Mouse (Mus musculus): ENCODE data around the gene Cntrob. TPM values are rescaled to one million over a fixed set of nuclear protein-coding genes. Genes with fewer than 3 reads are reported as not detected.

Cntrob gene
- 7.5 and 15.5 TPM in 2 replicates for total RNA-seq (2014; rRNA removed; ENCODE audit: low replicate concordance)
- 6.9 and 8.4 TPM in 2 replicates for polyA plus RNA-seq (2015; fragmentation: Nextera tagmentation; extraction: Ambion mirVana)

DNA sequence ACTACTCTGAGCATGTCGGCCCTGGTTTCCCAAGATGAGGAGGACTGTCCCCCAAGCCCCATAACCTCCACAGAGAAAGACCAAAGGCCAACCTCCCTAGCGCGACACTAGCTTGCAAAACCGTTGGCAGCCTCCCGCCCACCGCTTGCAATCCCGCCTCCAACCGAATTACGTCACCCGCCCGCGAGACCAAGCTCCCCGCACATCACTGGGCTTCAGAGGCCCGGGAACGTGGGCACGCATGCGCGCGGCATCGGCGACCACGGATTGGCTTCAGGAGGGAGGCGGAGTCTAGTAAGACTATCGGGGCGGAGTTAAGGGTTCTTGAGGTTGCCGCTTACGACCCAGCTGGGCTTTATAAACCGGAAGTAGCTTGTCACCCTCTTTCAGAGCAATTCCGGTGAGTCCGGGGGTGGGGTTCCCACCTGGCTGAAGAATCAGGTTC lies at the start of gene Cntrob, which contains the start of gene Trappc1:
Gene Cntrob, minus strand, starts transcription at position 109 of the 445 bp plus-strand sequence.
Gene Trappc1, plus strand, starts transcription at position 314 of the 445 bp plus-strand sequence.
- peak within 1 kb of the TSS; percentile 71 for H3K9ac ChIP-seq (replicated peaks; ENCODE audit: low read depth, low read length)
- WGBS = under 1% methylated on average over 30 of the region's 30 CpGs
- H3K36me3 ChIP-seq (replicated peaks; ENCODE audit: control insufficient read depth, insufficient read depth, low read length) = peaks cover 15% of the 10 kb centered on the region
- H3K4me3 ChIP-seq (ENCODE audit: low read depth, low read length) = peak within 1 kb of the TSS; percentile 57
- DNase-seq (ENCODE audit: low spot score) = peak; percentile 100
- H3K9me3 ChIP-seq (replicated peaks; ENCODE audit: control insufficient read depth, low read length) = no peaks in the 10 kb centered on the region
- ATAC-seq (ENCODE audit: insufficient read depth, low read depth) = peak; percentile 95
- H3K4me1 ChIP-seq (ENCODE audit: control insufficient read depth, insufficient read depth) = peaks cover 34% of the 10 kb centered on the region; the same call in 1 of the 2 replicates
- H3K27me3 ChIP-seq (ENCODE audit: control insufficient read depth, insufficient read depth, low read length) = peaks cover 6% of the 10 kb centered on the region; the same call in 1 of the 2 replicates
- no peak for TF ChIP-seq CTCF (IDR thresholded peaks at IDR 0.05; ENCODE audit: low read depth)
- TF ChIP-seq EP300 (IDR thresholded peaks at IDR 0.05; ENCODE audit: low read depth) = no peak
- peak within 1 kb of the TSS; percentile 85 for H3K4me2 ChIP-seq (ENCODE audit: low read depth, low read length)
- peak within 1 kb of the TSS; percentile 77 for H3K27ac ChIP-seq (ENCODE audit: low read depth)

- peaks cover 7% of the 10 kb centered on the region for H3K4me1 ChIP-seq (ENCODE audit: control insufficient read depth, insufficient read depth)
- H3K4me3 ChIP-seq (ENCODE audit: low read depth, low read length) = no peak overlapping the region
- WGBS = 56% methylated on average over 3 of the region's 3 CpGs
- no peaks in the 10 kb centered on the region for H3K27me3 ChIP-seq (ENCODE audit: control insufficient read depth, insufficient read depth, low read length)
- no peak overlapping the region for H3K4me2 ChIP-seq (ENCODE audit: low read depth, low read length)
- H3K9me3 ChIP-seq (replicated peaks; ENCODE audit: control insufficient read depth, low read length) = no peaks in the 10 kb centered on the region
- H3K36me3 ChIP-seq (replicated peaks; ENCODE audit: control insufficient read depth, insufficient read depth, low read length) = 0 out of 2 replicates have a peak, but pooled peaks cover 6% of the 10 kb centered on the region
- ATAC-seq (ENCODE audit: insufficient read depth, low read depth) (no peak), DNase-seq (ENCODE audit: low spot score) (no peak)
- H3K9ac ChIP-seq (replicated peaks; ENCODE audit: low read depth, low read length) = no peak overlapping the region
- no peak overlapping the region for H3K27ac ChIP-seq (ENCODE audit: low read depth)
- TF ChIP-seq CTCF (IDR thresholded peaks at IDR 0.05; ENCODE audit: low read depth) (peak; percentile 35; the same call in 1 of the 2 replicates), EP300 (IDR thresholded peaks at IDR 0.05; ENCODE audit: low read depth) (no peak)
These were observed 49.2 kb upstream of the Cntrob start for GRCm38 (mm10) chr11:69372780-69373170.

GRCm38 (mm10) chr11:69372056-69372779 lies 48.6 kb upstream of the Cntrob start:
- Histone ChIP-seq H3K4me3 (ENCODE audit: low read depth, low read length) (no peak overlapping the region), H3K36me3 (replicated peaks; ENCODE audit: control insufficient read depth, insufficient read depth, low read length) (0 out of 2 replicates have a peak, but pooled peaks cover 6% of the 10 kb centered on the region), H3K9me3 (replicated peaks; ENCODE audit: control insufficient read depth, low read length) (no peaks in the 10 kb centered on the region), H3K27ac (ENCODE audit: low read depth) (peak overlapping the region; percentile 36), H3K27me3 (ENCODE audit: control insufficient read depth, insufficient read depth, low read length) (no peaks in the 10 kb centered on the region), H3K4me2 (ENCODE audit: low read depth, low read length) (no peak overlapping the region), H3K9ac (replicated peaks; ENCODE audit: low read depth, low read length) (no peak overlapping the region), H3K4me1 (ENCODE audit: control insufficient read depth, insufficient read depth) (peaks cover 12% of the 10 kb centered on the region)
- no peak for TF ChIP-seq EP300 (IDR thresholded peaks at IDR 0.05; ENCODE audit: low read depth)
- no peak for TF ChIP-seq CTCF (IDR thresholded peaks at IDR 0.05; ENCODE audit: low read depth)
- DNase-seq (ENCODE audit: low spot score) (no peak), ATAC-seq (ENCODE audit: insufficient read depth, low read depth) (no peak)
- WGBS = 21% methylated on average over 12 of the region's 12 CpGs

DNA sequence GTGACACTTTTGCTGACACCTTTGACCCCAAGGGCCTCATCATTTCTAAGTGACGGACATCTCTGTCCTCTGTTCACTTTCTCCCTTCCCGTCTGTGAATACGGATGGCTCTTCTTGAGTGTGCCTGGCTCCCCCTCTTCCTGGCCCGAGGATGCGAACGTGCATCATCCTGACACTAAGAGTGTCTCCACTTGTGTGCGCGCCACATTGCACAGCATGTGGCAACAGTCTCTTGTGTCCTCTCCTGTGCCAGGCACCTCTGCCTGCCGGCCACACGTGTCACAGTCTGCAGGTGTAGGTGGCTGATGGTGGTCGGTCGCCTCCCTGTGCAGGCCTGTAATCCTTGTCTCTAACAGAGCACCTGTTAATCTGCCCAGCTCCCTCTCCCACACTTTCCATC lies 48.0 kb upstream of the Cntrob start:
- whole genome bisulfite sequencing = 63% methylated on average over 12 of the region's 12 CpGs
- Histone ChIP-seq H3K27me3 (ENCODE audit: control insufficient read depth, insufficient read depth, low read length) (no peaks in the 10 kb centered on the region), H3K36me3 (replicated peaks; ENCODE audit: control insufficient read depth, insufficient read depth, low read length) (0 out of 2 replicates have a peak, but pooled peaks cover 6% of the 10 kb centered on the region), H3K4me1 (ENCODE audit: control insufficient read depth, insufficient read depth) (peaks cover 18% of the 10 kb centered on the region), H3K4me2 (ENCODE audit: low read depth, low read length) (no peak overlapping the region), H3K9ac (replicated peaks; ENCODE audit: low read depth, low read length) (no peak overlapping the region), H3K4me3 (ENCODE audit: low read depth, low read length) (no peak overlapping the region), H3K27ac (ENCODE audit: low read depth) (no peak overlapping the region), H3K9me3 (replicated peaks; ENCODE audit: control insufficient read depth, low read length) (no peaks in the 10 kb centered on the region)
- ATAC-seq (ENCODE audit: insufficient read depth, low read depth) (no peak), DNase-seq (ENCODE audit: low spot score) (no peak)
- TF ChIP-seq EP300 (IDR thresholded peaks at IDR 0.05; ENCODE audit: low read depth) (no peak), CTCF (IDR thresholded peaks at IDR 0.05; ENCODE audit: low read depth) (no peak)

DNA sequence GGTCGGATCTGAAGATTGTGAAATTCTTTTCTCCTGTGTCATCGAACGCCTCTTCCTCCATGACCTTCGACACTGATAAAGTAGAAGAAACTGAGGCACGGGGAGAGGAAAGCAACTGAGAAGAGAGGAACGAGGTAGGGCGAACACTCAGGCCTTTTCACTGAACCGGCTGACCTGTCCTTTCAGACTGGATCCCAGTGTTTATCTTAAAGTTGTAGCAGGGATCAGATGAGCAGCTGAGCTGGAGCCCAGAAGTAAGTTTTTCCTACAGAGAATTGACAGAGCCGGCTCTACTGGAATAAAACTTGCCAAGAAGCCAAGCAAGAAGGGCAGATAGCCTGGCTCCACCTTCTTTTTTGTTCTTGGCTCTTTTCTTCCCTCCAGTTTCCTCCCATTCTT lies 47.2 kb upstream of the Cntrob start:
- TF ChIP-seq CTCF (IDR thresholded peaks at IDR 0.05; ENCODE audit: low read depth) (no peak), EP300 (IDR thresholded peaks at IDR 0.05; ENCODE audit: low read depth) (no peak)
- ATAC-seq (ENCODE audit: insufficient read depth, low read depth) = no peak
- H3K27ac ChIP-seq (ENCODE audit: low read depth) = peak overlapping the region; percentile 5; the same call in 1 of the 2 replicates
- H3K4me2 ChIP-seq (ENCODE audit: low read depth, low read length) = no peak overlapping the region
- 0 out of 2 replicates have a peak, but pooled peaks cover 6% of the 10 kb centered on the region for H3K36me3 ChIP-seq (replicated peaks; ENCODE audit: control insufficient read depth, insufficient read depth, low read length)
- DNase-seq (ENCODE audit: low spot score) = no peak
- no peak overlapping the region for H3K4me3 ChIP-seq (ENCODE audit: low read depth, low read length)
- H3K4me1 ChIP-seq (ENCODE audit: control insufficient read depth, insufficient read depth) = peaks cover 25% of the 10 kb centered on the region
- WGBS = 36% methylated on average over 9 of the region's 9 CpGs
- no peaks in the 10 kb centered on the region for H3K27me3 ChIP-seq (ENCODE audit: control insufficient read depth, insufficient read depth, low read length)
- no peak overlapping the region for H3K9ac ChIP-seq (replicated peaks; ENCODE audit: low read depth, low read length)
- H3K9me3 ChIP-seq (replicated peaks; ENCODE audit: control insufficient read depth, low read length) = no peaks in the 10 kb centered on the region
